Mouse (Mus musculus): ENCODE data around the gene Adam1b. TPM values are rescaled to one million over a fixed set of nuclear protein-coding genes. Genes with fewer than 3 reads are reported as not detected.

Gene Adam1b
- total RNA-seq, 2 experiments from 2014 or later, result not detected

- DNase-seq (ENCODE audit: low spot score), result no peak
Measured at GRCm38 (mm10) chr5:121500719-121501118, 2.5 kb downstream of the Adam1b start.

- DNase-seq (ENCODE audit: low spot score), result no peak
Measured at GRCm38 (mm10) chr5:121493305-121493704, 9.9 kb downstream of the Adam1b start.

- DNase-seq (ENCODE audit: low spot score), result no peak
Measured at GRCm38 (mm10) chr5:121484801-121485200, 18.4 kb downstream of the Adam1b start.

- peak; percentile 58 for DNase-seq (ENCODE audit: low spot score)
Measured at GRCm38 (mm10) chr5:121477680-121478079, 25.6 kb downstream of the Adam1b start.

GRCm38 (mm10) chr5:121476040-121476439 is 27.2 kb downstream of the Adam1b start:
- no peak for DNase-seq (ENCODE audit: low spot score)

GRCm38 (mm10) chr5:121474610-121475009 is 28.6 kb downstream of the Adam1b start:
- no peak for DNase-seq (ENCODE audit: low spot score)

GRCm38 (mm10) chr5:121472411-121472810 is 30.8 kb downstream of the Adam1b start:
- no peak for DNase-seq (ENCODE audit: low spot score)

GRCm38 (mm10) chr5:121469566-121469965 is 33.7 kb downstream of the Adam1b start:
- no peak for DNase-seq (ENCODE audit: low spot score)

GRCm38 (mm10) chr5:121463601-121464250 is 39.5 kb downstream of the Adam1b start:
- DNase-seq (ENCODE audit: low spot score), result no peak

- DNase-seq (ENCODE audit: low spot score), result no peak
Measured at GRCm38 (mm10) chr5:121462967-121463366, 40.3 kb downstream of the Adam1b start.

- no peak for DNase-seq (ENCODE audit: low spot score)
Measured at GRCm38 (mm10) chr5:121462171-121462502, 41.1 kb downstream of the Adam1b start.

- no peak for DNase-seq (ENCODE audit: low spot score)
Measured at GRCm38 (mm10) chr5:121461339-121462170, 41.7 kb downstream of the Adam1b start.

GRCm38 (mm10) chr5:121455510-121456265 is 47.5 kb downstream of the Adam1b start:
- DNase-seq (ENCODE audit: low spot score), result no peak

GRCm38 (mm10) chr5:121454503-121454782 is 48.8 kb downstream of the Adam1b start:
- DNase-seq (ENCODE audit: low spot score), result no peak

GRCm38 (mm10) chr5:121453743-121454502 is 49.3 kb downstream of the Adam1b start:
- DNase-seq (ENCODE audit: low spot score), result no peak

GRCm38 (mm10) chr5:121452906-121453305 is 50.3 kb downstream of the Adam1b start:
- peak; percentile 78 for DNase-seq (ENCODE audit: low spot score)

- DNase-seq (ENCODE audit: low spot score), result peak; percentile 98
Measured at GRCm38 (mm10) chr5:121452026-121452869, 51.0 kb downstream of the Adam1b start, which contains the start of gene Erp29. TSS of gene Erp29 (minus strand) at chr5:121452506.

GRCm38 (mm10) chr5:121451644-121452025 is 51.6 kb downstream of the Adam1b start, which contains the start of gene Tmem116:
TSS of gene Tmem116 (plus strand) at chr5:121451893.
- DNase-seq (ENCODE audit: low spot score), result no peak

GRCm38 (mm10) chr5:121451203-121451602 is 52.0 kb downstream of the Adam1b start:
- DNase-seq (ENCODE audit: low spot score), result no peak

GRCm38 (mm10) chr5:121450476-121450875 is 52.8 kb downstream of the Adam1b start:
- no peak for DNase-seq (ENCODE audit: low spot score)
